Mouse (Mus musculus) C2C12 (cell line): ENCODE data around the gene Tcf12.

Experiments used
- CTCF ChIP-seq: IDR thresholded peaks from one replicate; pipeline ENCODE4 v1.5.1; 2011; ENCODE audit not compliant: control insufficient read depth, insufficient read depth, insufficient read length
- MAX ChIP-seq: IDR thresholded peaks from one replicate; pipeline ENCODE4 v1.6.1; 2011; ENCODE audit warnings: mild to moderate bottlenecking, control low read depth
- MYOD1 ChIP-seq: IDR thresholded peaks from one replicate; pipeline ENCODE4 v1.6.1; 2011; ENCODE audit warnings: low read depth; ENCODE audit not compliant: control insufficient read depth, insufficient read length
- MYOG ChIP-seq: IDR thresholded peaks from one replicate; pipeline ENCODE4 v1.6.1; 2011; ENCODE audit not compliant: control insufficient read depth, insufficient read length; ENCODE audit errors: extremely low read depth
- USF1 ChIP-seq: IDR thresholded peaks from one replicate; pipeline ENCODE4 v1.6.1; 2011; ENCODE audit warnings: low read depth, mild to moderate bottlenecking, control low read depth, moderate library complexity

GRCm38 (mm10) chr9:71835203-71835815 is 276.4 kb downstream of the Tcf12 start:
- TF ChIP-seq CTCF: no peak
- no peak for TF ChIP-seq USF1
- no peak for TF ChIP-seq MYOD1
- no peak for TF ChIP-seq MYOG
- TF ChIP-seq MAX: no peak
